Mouse (Mus musculus) bone marrow macrophage, adult 2 months (primary cell): ENCODE data around the gene Ppp1r12a.

Source experiments
- CTCF ChIP-seq: IDR thresholded peaks from 2 replicates; pipeline ENCODE4 v1.5.1; 2012; ENCODE audit warnings: low read depth, mild to moderate bottlenecking, low read length, moderate library complexity
- POLR2A ChIP-seq: IDR thresholded peaks from 2 replicates; pipeline ENCODE4 v1.6.1; 2012; ENCODE audit warnings: mild to moderate bottlenecking, low read depth, low read length, borderline replicate concordance

DNA sequence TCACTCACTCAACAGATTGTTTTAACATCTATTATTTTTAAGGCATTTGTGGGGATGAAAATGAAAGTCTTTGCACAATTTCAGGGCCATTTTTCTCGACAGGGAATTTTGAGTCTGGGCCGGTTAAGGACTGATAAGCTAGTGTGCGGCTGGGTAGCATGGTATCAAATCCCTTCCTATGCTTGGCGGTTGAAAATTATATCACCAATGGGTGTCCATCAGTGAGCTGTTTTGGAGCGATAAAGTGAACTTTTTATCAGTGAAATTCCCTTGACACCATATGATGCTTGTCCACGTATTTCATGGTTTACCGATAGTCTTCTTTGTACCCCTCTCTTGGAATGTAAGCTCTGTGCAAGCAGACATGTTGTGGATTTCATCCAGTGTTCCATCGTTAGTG, 152.4 kb downstream of the Ppp1r12a start:
- TF ChIP-seq POLR2A, result no peak
- TF ChIP-seq CTCF, result no peak
